Mouse (Mus musculus) heart, embryonic 13.5 days (tissue): ENCODE measurements at regions not wholly inside any gene's neighbourhood (a gene's known extent, or its start where the extent isn't known, plus 50 kb on each side); places are given as distances from the start of the nearest gene placed in this dataset.
"Not testable (repeated sequence)": the region's sequence is repeated elsewhere in the genome, so short reads cannot be mapped to it uniquely, and the experiment has no call there.

Experiments
- ATAC-seq: fragments of 200-750 bp; cut with Nextera tagmentation; 2 replicates; pipeline ENCODE4 v1.8.0; 2017; ENCODE audit warnings: moderate TSS enrichment; ENCODE audit not compliant: insufficient number of reproducible peaks, low FRiP score, low TSS enrichment; ENCODE audit errors: extremely low read depth
- H3K27ac ChIP-seq: fragments of 300-500 bp; sonication (generic); replicated peaks from 2 replicates; pipeline ENCODE4 v1.5.1; 2015; ENCODE audit warnings: moderate library complexity, mild to moderate bottlenecking, inconsistent platforms
- H3K27me3 ChIP-seq: fragments of 300-500 bp; sonication (generic); replicated peaks from 2 replicates; pipeline ENCODE4 v1.6.1; 2015; ENCODE audit warnings: mild to moderate bottlenecking, inconsistent platforms
- H3K36me3 ChIP-seq: fragments of 300-500 bp; sonication (generic); 2 replicates; pipeline ENCODE4 v1.6.1; 2015; ENCODE audit warnings: mild to moderate bottlenecking, inconsistent platforms
- H3K4me1 ChIP-seq: fragments of 300-500 bp; sonication (generic); 2 replicates; pipeline ENCODE4 v1.6.1; 2015; ENCODE audit warnings: inconsistent platforms
- H3K4me2 ChIP-seq: fragments of 300-500 bp; sonication (generic); 2 replicates; pipeline ENCODE4 v1.6.1; 2015; ENCODE audit warnings: inconsistent platforms, mild to moderate bottlenecking, moderate library complexity
- H3K4me3 ChIP-seq: fragments of 300-500 bp; sonication (generic); 2 replicates; pipeline ENCODE4 v1.5.1; 2015; ENCODE audit warnings: moderate library complexity, mild to moderate bottlenecking, inconsistent platforms
- H3K9ac ChIP-seq: fragments of 300-500 bp; sonication (generic); 2 replicates; pipeline ENCODE4 v1.6.1; 2015; ENCODE audit warnings: inconsistent platforms, mild to moderate bottlenecking, moderate library complexity
- H3K9me3 ChIP-seq: fragments of 300-500 bp; sonication (generic); 2 replicates; pipeline ENCODE4 v1.6.1; 2016; ENCODE audit warnings: inconsistent platforms
- WGBS: fragments of 180-500 bp; shearing (Covaris S2); methylation state at CpG from one replicate; pipeline ENCODE4 v1.1.7; 2015; ENCODE audit warnings: mixed read lengths; 5-methylcytosine and 5-hydroxymethylcytosine counted together

GRCm38 (mm10) chr3:21945775-21946174 is 130.7 kb upstream of the Tbl1xr1 start:
- Histone ChIP-seq H3K9me3 (no peaks in the 10 kb centered on the region), H3K4me1 (no peaks in the 10 kb centered on the region), H3K9ac (no peak overlapping the region), H3K36me3 (no peaks in the 10 kb centered on the region), H3K27ac (no peak overlapping the region), H3K4me2 (no peak overlapping the region), H3K27me3 (no peaks in the 10 kb centered on the region), H3K4me3 (no peak overlapping the region)
- WGBS, result 53% methylated on average over 4 of the region's 4 CpGs
- no peak for ATAC-seq

GRCm38 (mm10) chr3:21947320-21948073 is 129.0 kb upstream of the Tbl1xr1 start:
- Histone ChIP-seq H3K27me3 (no peaks in the 10 kb centered on the region), H3K27ac (no peak overlapping the region), H3K9ac (no peak overlapping the region), H3K4me3 (no peak overlapping the region), H3K36me3 (no peaks in the 10 kb centered on the region), H3K4me1 (peaks cover 7% of the 10 kb centered on the region), H3K9me3 (no peaks in the 10 kb centered on the region), H3K4me2 (no peak overlapping the region)
- no peak for ATAC-seq
- 42% methylated on average over 3 of the region's 3 CpGs for WGBS

GRCm38 (mm10) chr3:21948074-21948659 is 128.3 kb upstream of the Tbl1xr1 start:
- H3K4me2 ChIP-seq, result no peak overlapping the region
- no peak for ATAC-seq
- H3K9ac ChIP-seq, result no peak overlapping the region
- H3K27ac ChIP-seq, result no peak overlapping the region
- H3K9me3 ChIP-seq, result no peaks in the 10 kb centered on the region
- H3K36me3 ChIP-seq, result no peaks in the 10 kb centered on the region
- WGBS, result 75% methylated on average over 4 of the region's 4 CpGs
- no peak overlapping the region for H3K4me3 ChIP-seq
- peaks cover 13% of the 10 kb centered on the region for H3K4me1 ChIP-seq
- no peaks in the 10 kb centered on the region for H3K27me3 ChIP-seq

GRCm38 (mm10) chr3:21949459-21949858 is 127.0 kb upstream of the Tbl1xr1 start:
- peaks cover 17% of the 10 kb centered on the region for H3K4me1 ChIP-seq
- no peak overlapping the region for H3K27ac ChIP-seq
- H3K4me2 ChIP-seq, result no peak overlapping the region
- H3K36me3 ChIP-seq, result no peaks in the 10 kb centered on the region
- no peak overlapping the region for H3K9ac ChIP-seq
- H3K9me3 ChIP-seq, result no peaks in the 10 kb centered on the region
- no peak for ATAC-seq
- WGBS, result 58% methylated on average over 2 of the region's 2 CpGs
- H3K27me3 ChIP-seq, result no peaks in the 10 kb centered on the region
- H3K4me3 ChIP-seq, result no peak overlapping the region

- peaks cover 22% of the 10 kb centered on the region for H3K4me1 ChIP-seq
- no peaks in the 10 kb centered on the region for H3K9me3 ChIP-seq
- H3K36me3 ChIP-seq, result no peaks in the 10 kb centered on the region
- H3K9ac ChIP-seq, result no peak overlapping the region
- H3K4me2 ChIP-seq, result no peak overlapping the region
- 68% methylated on average over 5 of the region's 5 CpGs for WGBS
- no peak overlapping the region for H3K4me3 ChIP-seq
- no peak for ATAC-seq
- no peak overlapping the region for H3K27ac ChIP-seq
- no peaks in the 10 kb centered on the region for H3K27me3 ChIP-seq
Measured at GRCm38 (mm10) chr3:21950571-21950970, 125.9 kb upstream of the Tbl1xr1 start.

GRCm38 (mm10) chr3:21951446-21952285 is 124.8 kb upstream of the Tbl1xr1 start:
- Histone ChIP-seq H3K36me3 (no peaks in the 10 kb centered on the region), H3K27me3 (no peaks in the 10 kb centered on the region), H3K27ac (no peak overlapping the region), H3K9ac (no peak overlapping the region), H3K4me2 (no peak overlapping the region), H3K4me1 (peaks cover 27% of the 10 kb centered on the region), H3K9me3 (no peaks in the 10 kb centered on the region), H3K4me3 (no peak overlapping the region)
- 72% methylated on average over 13 of the region's 13 CpGs for WGBS
- ATAC-seq, result no peak

- 31% methylated on average over 8 of the region's 8 CpGs for WGBS
- no peaks in the 10 kb centered on the region for H3K9me3 ChIP-seq
- H3K4me3 ChIP-seq, result no peak overlapping the region
- peaks cover 27% of the 10 kb centered on the region for H3K4me1 ChIP-seq
- peak overlapping the region; percentile 11; the same call in 1 of the 2 replicates for H3K4me2 ChIP-seq
- no peaks in the 10 kb centered on the region for H3K27me3 ChIP-seq
- peak overlapping the region; percentile 80 for H3K27ac ChIP-seq
- no peak overlapping the region; the same call in 1 of the 2 replicates for H3K9ac ChIP-seq
- ATAC-seq, result peak; percentile 52; the same call in 1 of the 2 replicates
- no peaks in the 10 kb centered on the region for H3K36me3 ChIP-seq
Measured at GRCm38 (mm10) chr3:21952695-21953415, 123.6 kb upstream of the Tbl1xr1 start.

GRCm38 (mm10) chr3:21953416-21953810 is 123.0 kb upstream of the Tbl1xr1 start:
- Histone ChIP-seq H3K4me2 (no peak overlapping the region), H3K27me3 (no peaks in the 10 kb centered on the region), H3K4me1 (peaks cover 27% of the 10 kb centered on the region), H3K27ac (peak overlapping the region; percentile 80), H3K36me3 (no peaks in the 10 kb centered on the region), H3K9ac (no peak overlapping the region), H3K4me3 (no peak overlapping the region), H3K9me3 (no peaks in the 10 kb centered on the region)
- WGBS, result 66% methylated on average over 6 of the region's 6 CpGs
- ATAC-seq, result no peak

- no peak overlapping the region for H3K9ac ChIP-seq
- no peak overlapping the region for H3K4me3 ChIP-seq
- peak overlapping the region; percentile 61; the same call in 1 of the 2 replicates for H3K27ac ChIP-seq
- H3K4me1 ChIP-seq, result peaks cover 32% of the 10 kb centered on the region
- no peaks in the 10 kb centered on the region for H3K36me3 ChIP-seq
- no peaks in the 10 kb centered on the region for H3K27me3 ChIP-seq
- H3K9me3 ChIP-seq, result no peaks in the 10 kb centered on the region
- ATAC-seq, result no peak
- no peak overlapping the region for H3K4me2 ChIP-seq
- 61% methylated on average over 2 of the region's 2 CpGs for WGBS
Measured at GRCm38 (mm10) chr3:21955681-21956080, 120.8 kb upstream of the Tbl1xr1 start.

GRCm38 (mm10) chr3:21957105-21957504 is 119.3 kb upstream of the Tbl1xr1 start:
- not testable (repeated sequence) for H3K9me3 ChIP-seq
- WGBS, result 57% methylated on average over 6 of the region's 6 CpGs

More at GRCm38 (mm10) chr3:21957105-21957504, 119.3 kb upstream of the Tbl1xr1 start:
- H3K27ac ChIP-seq, ATAC-seq, H3K36me3 ChIP-seq, H3K27me3 ChIP-seq, H3K4me2 ChIP-seq, H3K4me3 ChIP-seq, H3K9ac ChIP-seq: not testable (repeated sequence)
- H3K4me1 ChIP-seq, result peaks cover 38% of the 10 kb centered on the region
